Mouse (Mus musculus) embryonic fibroblast, embryonic 13.5 days (primary cell): ENCODE data around the gene C1qb.

ENCODE experiments used
- CTCF ChIP-seq: IDR thresholded peaks from 2 replicates; pipeline ENCODE4 v1.5.1; 2011; ENCODE audit warnings: mild to moderate bottlenecking, control low read depth, low read length, moderate library complexity, borderline replicate concordance; ENCODE audit not compliant: insufficient read depth
- POLR2A ChIP-seq: IDR thresholded peaks from 2 replicates; pipeline ENCODE4 v1.6.1; 2011; ENCODE audit warnings: low read depth, mild to moderate bottlenecking, control low read depth, low read length, moderate library complexity

DNA sequence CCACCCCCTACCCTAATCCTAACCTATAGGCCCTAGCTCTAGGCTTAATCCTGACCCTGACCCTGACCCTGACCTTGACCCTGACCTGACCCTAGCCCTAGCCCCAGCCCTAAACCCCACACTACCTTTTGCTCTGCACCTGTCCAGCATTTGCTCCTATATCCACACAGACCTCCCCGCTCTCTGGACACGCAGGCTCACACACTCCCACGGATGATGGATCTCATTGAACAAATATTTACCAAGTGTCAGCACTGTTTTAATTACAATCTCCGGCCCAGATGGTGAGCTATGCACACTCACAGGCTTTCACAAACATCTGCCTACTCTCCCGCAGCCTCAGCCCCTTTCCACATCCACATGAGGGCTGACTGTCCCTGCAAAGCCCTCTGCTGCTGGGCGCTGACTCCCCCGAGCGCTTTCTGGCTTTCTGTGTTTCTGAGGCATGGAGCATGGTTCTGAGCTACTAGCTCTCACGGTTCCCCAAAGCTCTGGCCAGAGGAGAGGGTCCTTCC is 12.2 kb upstream of the C1qb start:
- no peak for TF ChIP-seq CTCF
- no peak for TF ChIP-seq POLR2A
